Mouse (Mus musculus): ENCODE data around the gene Mcpt1.
"Not testable (repeated sequence)": the region's sequence is repeated elsewhere in the genome, so short reads cannot be mapped to it uniquely, and the experiment has no call there.

Mcpt1 gene

GRCm38 (mm10) chr14:56017671-56018070 is at the start of gene Mcpt1:
Gene Mcpt1, plus strand, starts transcription at chr14:56017971.
- DNase-seq (ENCODE audit: low spot score in 2 of 2), result not testable (repeated sequence)

- not testable (repeated sequence) for DNase-seq (ENCODE audit: low spot score in 2 of 2)
Observed at GRCm38 (mm10) chr14:55987464-55987863, 30.3 kb upstream of the Mcpt1 start.

GRCm38 (mm10) chr14:56013147-56013546 is 4.6 kb upstream of the Mcpt1 start:
- no peak for DNase-seq (ENCODE audit: low spot score in 2 of 2)

- no peak for DNase-seq (ENCODE audit: low spot score in 2 of 2)
Observed at GRCm38 (mm10) chr14:56013924-56014323, 3.8 kb upstream of the Mcpt1 start.

- DNase-seq (ENCODE audit: low spot score in 2 of 2), result no peak
Observed at GRCm38 (mm10) chr14:56019446-56019845, 1.7 kb downstream of the Mcpt1 start.

GRCm38 (mm10) chr14:56021305-56021704 is 3.5 kb downstream of the Mcpt1 start:
- DNase-seq (ENCODE audit: low spot score in 2 of 2), result not testable (repeated sequence)

- not testable (repeated sequence) for DNase-seq (ENCODE audit: low spot score in 2 of 2)
Observed at GRCm38 (mm10) chr14:56030395-56030794, 12.6 kb downstream of the Mcpt1 start, which contains the start of gene Mcpt9. Gene Mcpt9, minus strand, starts transcription at chr14:56030495.

GRCm38 (mm10) chr14:56034433-56034832 is 16.7 kb downstream of the Mcpt1 start:
- DNase-seq (ENCODE audit: low spot score in 2 of 2), result no peak

GRCm38 (mm10) chr14:56041792-56042191 is 24.0 kb downstream of the Mcpt1 start, which contains the start of gene Mcpt2:
Gene Mcpt2, plus strand, starts transcription at chr14:56042041.
- not testable (repeated sequence) for DNase-seq (ENCODE audit: low spot score in 2 of 2)

GRCm38 (mm10) chr14:56055408-56055807 is 37.6 kb downstream of the Mcpt1 start:
- DNase-seq (ENCODE audit: low spot score in 2 of 2), result no peak

- DNase-seq (ENCODE audit: low spot score in 2 of 2), result no peak
Observed at GRCm38 (mm10) chr14:56057722-56058121, 40.0 kb downstream of the Mcpt1 start.

- not testable (repeated sequence) for DNase-seq (ENCODE audit: low spot score in 2 of 2)
Observed at GRCm38 (mm10) chr14:56062213-56062612, 44.4 kb downstream of the Mcpt1 start, which contains the start of gene Mcpt4. Gene Mcpt4, minus strand, starts transcription at chr14:56062313.

All from frontal cortex, postnatal 25 days (tissue).